Mouse (Mus musculus) kidney, postnatal 36 days (tissue): ENCODE results near the gene Eif2ak4.

Source experiments
- DNase-seq, 2 experiments: peaks; one replicate each; pipeline ENCODE4 v3.0.0; 2021 to 2022; ENCODE audit warnings: mixed read lengths in 2 of 2

The Eif2ak4 gene

DNA sequence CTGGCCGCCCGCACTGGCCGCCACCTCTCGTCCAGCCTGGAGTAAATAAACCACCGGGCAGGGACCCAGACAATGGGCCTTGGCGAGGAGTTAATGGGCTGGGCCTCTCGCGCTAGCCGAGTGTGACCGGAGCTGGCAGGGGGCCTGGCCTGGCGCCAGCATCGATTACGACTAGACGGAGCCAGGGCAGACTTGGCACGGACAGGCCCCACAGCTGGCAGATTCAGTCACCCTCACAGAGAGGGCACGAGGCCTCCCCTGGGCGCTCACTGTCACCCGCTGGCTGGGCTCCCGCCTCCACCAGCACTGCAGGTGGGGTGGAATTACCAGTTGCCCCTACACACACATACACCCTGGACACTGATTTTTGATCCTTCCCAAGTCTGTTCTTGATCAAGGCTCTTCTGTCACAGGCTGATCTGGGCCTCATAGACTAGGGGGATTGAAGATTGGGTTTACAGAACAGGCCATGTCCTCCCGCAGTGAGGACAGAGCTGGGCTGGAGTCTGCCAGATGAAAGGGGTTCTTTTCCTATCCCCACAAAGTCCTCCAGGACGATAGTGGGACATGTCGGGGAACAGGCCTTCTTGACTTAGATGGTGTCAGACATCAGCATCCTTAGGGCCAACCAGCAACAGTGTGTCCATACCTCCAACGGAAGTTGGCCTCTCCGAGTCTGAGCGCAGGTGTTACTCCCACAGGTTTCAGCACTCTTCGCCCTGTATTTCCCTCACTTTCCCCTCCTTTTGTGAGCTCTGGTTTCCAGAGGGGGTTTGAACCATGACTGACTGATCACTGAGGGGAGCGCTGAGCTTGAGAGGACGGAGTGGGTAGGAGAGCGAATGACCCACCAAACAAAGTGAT is 122.3 kb downstream of the Eif2ak4 start:
- DNase-seq, result peak; percentile 99

DNA sequence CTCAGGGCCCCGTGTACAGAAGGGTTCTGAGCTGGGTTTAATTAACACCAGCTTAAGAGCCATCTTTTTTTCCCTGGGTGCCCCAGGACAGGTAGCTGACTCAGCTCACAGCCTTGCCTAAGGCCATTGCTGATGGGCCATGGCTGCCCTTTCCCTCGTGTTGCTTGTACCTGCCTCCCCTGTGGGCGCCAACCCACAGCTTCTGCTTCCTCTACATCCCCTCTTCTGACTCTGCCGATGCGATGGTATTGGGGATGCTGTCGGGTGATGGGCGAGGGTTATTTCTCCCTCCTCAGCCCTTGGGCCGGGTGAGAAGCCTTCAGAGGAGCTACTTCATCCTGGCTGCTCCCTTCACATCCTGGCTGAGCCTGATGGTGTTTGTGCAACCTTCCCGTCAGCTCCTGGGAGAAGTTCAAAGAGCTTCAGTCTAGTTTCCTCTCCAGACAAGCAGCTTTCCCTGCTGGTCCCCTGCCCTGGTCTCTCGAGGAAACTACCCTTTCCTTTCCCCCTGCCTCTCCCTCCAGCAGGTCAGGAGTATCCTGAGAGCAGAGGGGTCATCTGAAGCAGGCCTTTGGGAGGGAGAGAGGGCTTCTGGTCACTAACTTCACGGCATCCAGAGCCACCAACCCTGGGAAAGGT is 123.5 kb downstream of the Eif2ak4 start:
- peak; percentile 32 to 45 for DNase-seq

DNA sequence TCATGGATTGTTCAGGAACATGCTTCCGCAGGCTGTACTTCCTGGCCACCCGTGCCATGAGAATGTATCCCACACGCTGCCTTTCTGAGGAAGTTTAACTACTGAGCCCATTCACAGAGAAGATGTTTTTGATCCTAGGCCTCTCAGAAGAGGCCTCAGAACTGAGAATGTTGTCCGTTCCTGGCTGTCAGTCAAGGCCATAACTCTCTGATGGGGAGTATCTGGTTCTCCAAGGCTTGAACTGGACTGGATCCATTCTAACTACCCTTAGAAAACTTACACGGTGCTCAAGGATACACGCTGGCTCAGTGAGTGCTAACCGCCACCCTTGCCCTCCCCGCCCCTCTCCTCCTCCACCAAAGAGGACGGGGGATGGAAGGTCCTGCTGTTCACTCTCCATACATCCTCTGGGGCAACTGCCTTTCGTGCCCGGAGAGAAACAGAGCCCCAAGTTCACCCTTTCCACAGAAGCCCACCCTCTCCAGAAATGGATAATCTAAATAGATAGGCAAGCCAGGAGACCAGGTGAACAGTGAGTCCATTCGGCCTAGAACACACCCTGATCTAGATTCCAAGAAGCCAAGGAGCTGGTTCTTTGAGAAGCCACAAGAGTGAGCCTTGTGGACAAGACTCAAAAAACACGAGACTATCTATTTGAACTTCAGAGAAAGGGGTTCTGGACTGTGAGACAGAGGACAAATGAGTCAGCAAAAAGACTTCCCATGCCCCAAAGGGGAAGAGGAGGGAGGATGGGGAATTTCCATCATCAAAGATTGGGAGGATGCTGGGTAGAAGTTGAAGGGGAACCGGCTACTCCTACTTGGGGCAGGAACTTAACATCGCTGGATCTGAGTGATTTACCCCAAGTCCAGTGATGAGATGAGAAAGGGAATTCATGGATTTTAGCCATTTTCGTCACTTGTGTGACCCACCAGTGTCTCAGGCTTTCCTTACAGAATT is 124.3 kb downstream of the Eif2ak4 start:
- no peak for DNase-seq

DNA sequence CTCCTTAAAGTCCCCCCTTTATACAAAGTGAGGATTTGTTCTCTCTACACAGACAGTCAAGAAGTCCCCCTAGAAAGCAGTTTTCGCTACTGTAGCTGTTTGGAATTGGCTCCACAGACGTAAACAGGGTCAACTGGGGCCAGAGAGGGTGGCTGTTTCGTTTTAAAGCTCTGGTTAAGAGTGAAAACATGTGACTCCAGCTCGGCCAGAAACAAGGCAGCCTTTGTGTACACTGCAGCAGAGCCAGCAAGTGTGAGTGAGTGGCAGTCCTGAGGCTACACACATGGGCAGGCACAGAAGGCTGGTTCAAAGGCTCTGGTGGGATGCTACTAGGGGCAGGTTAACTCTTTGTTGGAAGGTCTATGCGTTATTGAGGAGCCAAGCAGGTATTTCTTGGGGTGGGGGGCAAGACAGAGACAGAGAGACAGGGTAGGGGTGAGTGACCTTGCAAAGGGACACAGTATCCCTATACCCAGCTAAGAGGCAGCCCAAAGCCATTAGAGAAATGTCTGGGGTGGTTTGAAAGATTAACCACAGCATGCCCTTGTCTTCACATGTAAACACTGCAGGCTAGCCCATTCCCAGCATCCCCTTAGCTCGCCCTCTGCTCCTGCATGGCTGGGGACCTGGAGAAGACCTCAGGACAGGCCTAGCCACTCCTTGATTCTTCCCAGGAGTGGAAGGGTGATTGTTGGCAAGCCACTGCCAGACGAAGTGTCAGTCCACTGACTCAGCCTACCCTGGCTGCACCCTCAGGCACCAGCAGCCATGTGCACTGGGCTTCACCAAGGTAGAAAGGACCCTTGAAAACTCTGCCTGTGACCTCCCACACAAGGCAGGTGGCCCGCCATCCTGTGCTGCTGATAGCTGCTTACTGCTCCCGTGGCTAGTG is 131.9 kb downstream of the Eif2ak4 start:
- peak; percentile 78 to 89 for DNase-seq

DNA sequence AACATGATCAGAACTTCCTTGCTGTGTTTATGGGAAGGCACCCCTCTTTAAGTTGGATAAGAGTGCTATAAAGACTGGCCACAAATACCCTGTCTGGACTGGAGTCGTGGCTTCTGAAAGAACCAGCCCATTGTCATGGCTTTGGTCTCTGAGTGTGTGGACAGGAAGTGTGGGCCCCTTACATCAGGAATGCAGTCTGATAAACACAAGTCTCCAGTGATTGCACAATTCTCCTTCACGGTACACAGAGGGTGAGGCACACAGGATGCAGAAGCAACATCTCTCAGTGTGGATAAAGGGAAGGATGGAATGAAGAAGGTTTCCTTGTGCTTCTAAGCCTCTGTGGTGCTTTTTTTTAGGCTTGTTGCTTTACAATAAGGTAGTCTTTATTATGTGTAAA is 133.8 kb downstream of the Eif2ak4 start:
- DNase-seq, result no peak

DNA sequence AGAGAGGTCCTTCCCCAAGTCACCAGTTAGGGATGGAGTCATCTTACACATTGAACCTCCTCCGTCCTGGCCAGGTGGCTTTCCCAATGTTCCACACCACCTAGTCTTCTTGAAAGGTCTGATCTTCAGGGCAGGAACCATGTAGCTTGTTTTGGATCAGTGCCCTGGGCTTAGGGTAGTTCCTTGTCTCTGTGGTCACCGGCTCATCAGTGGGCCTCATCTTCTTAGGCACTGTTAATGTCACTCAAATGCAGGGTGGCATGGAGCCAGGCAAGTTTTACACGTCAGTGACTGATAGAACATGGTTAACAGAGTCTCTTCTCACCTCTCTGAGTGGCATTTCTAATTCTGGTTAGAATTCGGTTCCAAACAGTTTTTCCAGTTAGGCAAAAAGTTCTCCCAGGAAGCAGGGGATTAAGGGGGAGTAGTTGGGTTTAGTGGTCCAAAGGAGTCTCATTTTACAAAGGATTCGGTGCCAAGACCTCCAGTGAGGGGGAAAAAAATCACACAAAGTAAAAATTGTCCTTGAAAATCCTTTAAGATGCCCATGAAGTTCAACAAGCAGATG is 134.8 kb downstream of the Eif2ak4 start:
- DNase-seq, result peak in 1 of 2 experiments; percentile 60

DNA sequence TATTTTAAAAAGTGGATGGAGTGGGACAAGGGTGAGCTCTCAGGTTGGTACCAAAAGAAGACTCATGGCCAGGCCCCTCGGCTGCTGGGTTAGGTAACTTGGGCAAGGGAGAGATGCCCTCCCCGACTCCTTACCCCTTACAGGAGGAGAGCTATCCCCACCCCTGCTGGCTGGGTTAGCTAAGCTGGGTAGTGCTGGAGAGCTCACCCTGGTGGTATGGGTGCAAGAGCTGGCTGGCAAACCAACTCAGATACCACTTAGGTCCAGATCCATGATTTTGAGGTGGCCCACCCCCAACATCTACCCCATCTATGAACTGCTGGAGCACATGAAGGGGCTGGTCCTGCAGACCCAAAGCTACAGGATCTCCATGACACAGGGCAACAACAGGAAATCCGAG is 136.4 kb downstream of the Eif2ak4 start:
- DNase-seq, result no peak
